Mouse (Mus musculus): ENCODE data around the gene Stk11. TPM values are rescaled to one million over a fixed set of nuclear protein-coding genes. Genes with fewer than 3 reads are reported as not detected.

Gene Stk11
- polyA plus RNA-seq, 1 experiment from 2014 or later: 20.5 TPM

DNA sequence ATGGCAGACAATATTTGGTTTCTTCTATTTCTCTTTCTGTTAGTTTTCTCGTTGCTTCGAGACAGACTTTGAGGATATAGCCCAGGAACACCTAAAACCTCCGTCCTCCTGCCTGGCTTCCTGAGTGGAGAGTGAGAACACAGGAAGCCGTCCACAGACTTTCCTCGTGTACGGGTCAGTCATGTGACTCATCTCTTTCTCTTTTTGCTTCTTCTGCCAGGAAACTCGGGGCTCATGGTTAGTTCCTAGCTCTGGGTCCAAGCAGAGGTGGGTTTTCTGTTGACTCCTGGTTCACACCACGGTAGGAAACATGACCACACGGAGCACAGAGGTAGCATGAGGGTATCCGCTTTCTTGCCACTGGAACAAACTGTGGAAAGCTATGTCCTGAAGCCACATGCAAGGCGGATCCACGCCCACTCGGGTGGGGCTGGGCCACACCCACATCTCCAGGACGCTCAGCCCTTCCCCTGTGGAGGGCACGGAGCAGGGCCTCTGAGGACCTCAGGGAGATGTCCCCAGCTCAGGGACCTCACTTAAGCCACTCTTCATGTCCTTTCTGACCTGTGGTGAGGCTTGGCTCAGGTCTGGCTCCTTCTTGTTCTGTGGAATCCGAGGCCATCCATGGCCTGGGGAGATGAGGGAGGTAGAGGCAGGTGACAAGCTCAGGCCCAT, 35.1 kb upstream of the Stk11 start:
- Histone ChIP-seq H3K4me2 (no peak overlapping the region), H3K9me3 (no peaks in the 10 kb centered on the region), H3K9ac (no peak overlapping the region), H3K27ac (no peak overlapping the region), H3K27me3 (replicated peaks) (no peaks in the 10 kb centered on the region), H3K4me3 (no peak overlapping the region), H3K36me3 (replicated peaks) (peaks cover 6% of the 10 kb centered on the region; the same call in 1 of the 2 replicates), H3K4me1 (no peaks in the 10 kb centered on the region)
- no peak for ATAC-seq (replicated peaks)
- 84% methylated on average over 16 of the region's 16 CpGs for WGBS

DNA sequence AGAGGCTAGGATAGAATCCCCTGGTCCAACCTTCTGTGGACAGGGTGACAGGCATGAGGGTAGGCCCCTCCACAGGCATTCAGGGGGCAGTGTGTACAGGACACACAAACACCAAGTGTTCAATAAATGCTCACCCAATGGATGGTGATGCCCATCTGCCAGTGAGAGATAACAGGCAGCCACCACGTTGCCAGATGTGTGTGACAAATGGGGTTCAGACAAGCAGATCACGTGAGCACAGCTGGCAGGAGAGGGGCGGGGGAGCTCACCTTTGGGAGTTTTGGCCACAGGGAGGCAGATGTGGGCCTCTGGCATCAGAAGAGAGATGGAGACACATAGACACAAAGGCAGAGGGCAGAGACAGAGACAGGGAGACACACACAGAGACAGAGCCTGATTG, 34.5 kb upstream of the Stk11 start:
- WGBS: 87% methylated on average over 3 of the region's 3 CpGs
- Histone ChIP-seq H3K27ac (no peak overlapping the region), H3K4me1 (no peaks in the 10 kb centered on the region), H3K4me2 (no peak overlapping the region), H3K27me3 (replicated peaks) (no peaks in the 10 kb centered on the region), H3K9ac (no peak overlapping the region), H3K4me3 (no peak overlapping the region), H3K36me3 (replicated peaks) (peaks cover 6% of the 10 kb centered on the region; the same call in 1 of the 2 replicates), H3K9me3 (no peaks in the 10 kb centered on the region)
- ATAC-seq (replicated peaks): no peak

DNA sequence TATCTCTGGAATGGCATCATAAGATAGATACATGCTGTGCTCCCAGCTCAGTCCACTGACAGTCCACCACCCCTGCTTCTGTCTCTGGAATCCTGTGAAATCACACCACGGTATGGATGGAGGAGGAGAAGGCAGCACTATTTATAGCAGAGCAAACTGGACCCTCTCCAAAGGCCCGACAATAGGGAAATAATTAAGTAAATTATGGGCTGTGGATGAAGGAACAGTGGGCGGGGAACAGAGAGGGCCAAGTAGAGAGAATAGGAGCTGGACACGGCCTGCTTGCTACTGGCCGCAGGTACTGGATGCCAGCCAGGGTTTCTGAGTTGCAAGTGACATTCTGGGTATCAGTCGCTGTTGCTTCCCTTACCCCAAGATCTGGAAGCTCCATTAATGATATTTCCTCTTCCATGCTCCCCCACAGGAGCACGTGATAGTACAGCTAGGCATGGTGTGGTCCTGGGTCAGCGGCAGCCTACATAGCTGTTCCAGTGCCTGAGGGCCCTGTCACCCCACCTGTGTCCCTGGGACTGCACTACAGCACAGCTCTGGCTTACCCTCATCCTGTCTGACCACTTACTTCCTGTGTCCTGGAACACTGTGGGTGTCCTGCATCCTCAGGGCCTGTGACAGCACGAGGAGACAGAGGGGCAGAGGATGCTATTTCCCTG, 30.7 kb upstream of the Stk11 start:
- WGBS: 78% methylated on average over 9 of the region's 9 CpGs

DNA sequence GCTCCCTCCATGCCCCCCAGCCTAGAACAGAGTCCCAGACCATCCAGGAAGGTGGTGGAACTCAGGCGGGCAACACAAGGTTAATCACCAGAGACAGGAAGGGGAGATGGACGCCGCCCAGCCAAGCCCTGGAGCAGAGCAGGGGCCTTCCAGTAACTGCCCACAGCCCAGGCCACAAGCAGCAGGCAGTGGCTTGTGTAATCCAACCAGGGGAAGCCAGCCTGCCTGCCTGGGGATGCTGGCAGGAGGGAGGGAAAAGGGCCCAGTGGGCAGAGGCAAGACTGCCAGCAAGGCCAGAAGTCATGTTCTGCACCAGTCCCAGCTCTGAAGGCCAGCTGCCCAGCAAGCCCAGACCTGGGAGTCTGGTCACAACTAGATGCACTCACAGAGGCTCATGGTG, 28.8 kb upstream of the Stk11 start:
- no peaks in the 10 kb centered on the region for H3K9me3 ChIP-seq
- H3K4me3 ChIP-seq: no peak overlapping the region
- H3K27ac ChIP-seq: no peak overlapping the region
- no peak overlapping the region for H3K4me2 ChIP-seq
- H3K9ac ChIP-seq: no peak overlapping the region
- ATAC-seq (replicated peaks): no peak
- WGBS: 86% methylated on average over 3 of the region's 3 CpGs
- no peaks in the 10 kb centered on the region for H3K4me1 ChIP-seq
- no peaks in the 10 kb centered on the region for H3K27me3 ChIP-seq (replicated peaks)
- peaks cover 3% of the 10 kb centered on the region; the same call in 1 of the 2 replicates for H3K36me3 ChIP-seq (replicated peaks)

More for the DNA sequence above, 30.7 kb upstream of the Stk11 start:
- Histone ChIP-seq H3K36me3 (replicated peaks) (peaks cover 6% of the 10 kb centered on the region; the same call in 1 of the 2 replicates), H3K4me3 (no peak overlapping the region), H3K9me3 (no peaks in the 10 kb centered on the region), H3K9ac (no peak overlapping the region), H3K4me1 (no peaks in the 10 kb centered on the region), H3K4me2 (no peak overlapping the region), H3K27ac (no peak overlapping the region), H3K27me3 (replicated peaks) (no peaks in the 10 kb centered on the region)
- no peak for ATAC-seq (replicated peaks)

DNA sequence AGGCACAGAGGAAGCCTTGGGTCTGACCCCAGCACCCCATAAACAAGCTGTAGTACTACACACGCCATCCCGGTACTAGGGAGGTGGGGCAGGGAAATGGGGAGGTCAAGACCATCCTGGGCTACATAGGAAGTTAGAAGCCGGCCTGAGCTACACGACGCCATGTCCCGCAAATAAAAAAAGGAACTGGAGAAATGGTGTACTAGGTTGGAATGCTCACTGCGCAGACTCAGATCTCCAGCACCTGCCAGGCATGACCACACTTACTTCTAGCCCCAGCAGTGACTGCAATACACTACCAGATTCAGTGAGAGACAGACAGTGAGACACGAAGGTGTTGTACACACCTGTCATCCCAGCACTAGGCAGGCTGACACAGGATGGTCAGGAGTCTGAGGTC, 28.1 kb upstream of the Stk11 start:
- WGBS: 93% methylated on average over 8 of the region's 8 CpGs
- no peak for ATAC-seq (replicated peaks)

DNA sequence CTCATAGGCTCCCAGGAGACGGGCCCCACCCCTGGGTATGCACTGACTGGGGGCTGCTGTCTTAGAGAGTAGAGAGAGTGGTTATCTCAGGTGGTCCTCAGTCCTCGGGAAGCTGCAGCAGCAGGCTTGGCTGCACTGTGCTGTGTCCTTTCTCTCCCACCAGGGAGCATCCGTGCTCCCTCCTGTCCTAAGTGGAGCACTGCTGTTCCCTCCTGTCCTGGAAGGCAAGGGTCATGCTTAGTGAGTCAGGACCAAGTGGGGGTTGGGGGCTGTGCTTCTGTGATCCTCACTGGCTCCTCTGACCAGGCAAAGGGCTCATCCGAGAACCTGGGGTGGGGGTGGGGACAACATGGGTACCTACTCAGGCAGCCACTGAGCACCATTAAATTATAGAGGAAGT, 26.5 kb upstream of the Stk11 start:
- Histone ChIP-seq H3K4me3 (no peak overlapping the region), H3K4me2 (no peak overlapping the region), H3K27ac (no peak overlapping the region), H3K36me3 (replicated peaks) (no peaks in the 10 kb centered on the region; the same call in 1 of the 2 replicates), H3K9ac (no peak overlapping the region), H3K9me3 (no peaks in the 10 kb centered on the region), H3K27me3 (replicated peaks) (no peaks in the 10 kb centered on the region), H3K4me1 (no peaks in the 10 kb centered on the region)
- 51% methylated on average over 4 of the region's 4 CpGs for WGBS
- 0 out of 2 replicates have a peak, but pooled peaks have one; percentile 24 for ATAC-seq (replicated peaks)

More for the DNA sequence above, 28.1 kb upstream of the Stk11 start:
- Histone ChIP-seq H3K9ac (no peak overlapping the region), H3K4me3 (no peak overlapping the region), H3K9me3 (no peaks in the 10 kb centered on the region), H3K27me3 (replicated peaks) (no peaks in the 10 kb centered on the region), H3K27ac (no peak overlapping the region), H3K36me3 (replicated peaks) (peaks cover 3% of the 10 kb centered on the region; the same call in 1 of the 2 replicates), H3K4me2 (no peak overlapping the region), H3K4me1 (no peaks in the 10 kb centered on the region)

DNA sequence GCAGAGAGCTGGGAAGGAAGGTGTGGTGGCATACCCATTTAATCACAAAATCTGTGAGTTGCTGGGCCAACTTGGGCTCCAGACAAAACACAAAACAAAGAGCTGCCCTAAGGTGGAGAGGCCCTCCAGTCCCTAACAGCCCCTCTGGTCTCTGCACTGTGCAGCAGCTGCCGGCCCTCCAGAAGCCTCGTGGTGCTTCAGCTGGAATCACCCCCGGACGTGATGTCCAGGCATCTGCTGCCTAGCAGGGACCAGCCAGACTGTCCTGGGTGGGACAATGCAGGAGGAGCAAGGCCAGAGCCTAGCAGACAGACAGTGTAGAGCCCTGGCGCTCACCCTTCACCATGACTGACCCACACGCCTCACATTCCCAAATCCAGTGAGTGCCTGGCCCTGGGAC, 24.1 kb upstream of the Stk11 start:
- H3K36me3 ChIP-seq (replicated peaks): no peaks in the 10 kb centered on the region
- H3K4me2 ChIP-seq: no peak overlapping the region
- no peaks in the 10 kb centered on the region for H3K4me1 ChIP-seq
- H3K4me3 ChIP-seq: no peak overlapping the region
- H3K9me3 ChIP-seq: no peaks in the 10 kb centered on the region
- H3K27me3 ChIP-seq (replicated peaks): no peaks in the 10 kb centered on the region
- no peak overlapping the region for H3K27ac ChIP-seq
- ATAC-seq (replicated peaks): no peak
- WGBS: 93% methylated on average over 6 of the region's 6 CpGs
- H3K9ac ChIP-seq: no peak overlapping the region

DNA sequence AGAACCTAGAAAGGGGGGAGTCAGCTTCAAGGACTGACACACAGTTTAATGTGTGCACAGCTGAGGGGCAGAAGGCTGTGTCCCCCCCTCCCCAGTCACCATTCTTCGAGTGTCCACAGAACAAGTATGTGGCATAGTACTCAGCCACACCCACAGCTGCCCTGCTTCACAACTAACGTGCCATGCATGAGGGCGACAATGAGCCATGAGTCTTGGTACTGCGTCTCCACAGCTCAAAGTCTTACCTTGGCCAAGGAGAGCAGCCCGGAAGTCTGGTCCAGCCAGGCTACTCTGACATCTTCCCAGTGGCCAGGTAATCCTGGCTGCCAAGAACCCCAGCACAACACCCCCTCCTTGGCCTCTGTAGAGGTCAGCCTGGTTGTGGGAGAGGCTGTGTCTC, 22.9 kb upstream of the Stk11 start:
- H3K27me3 ChIP-seq (replicated peaks): no peaks in the 10 kb centered on the region
- no peaks in the 10 kb centered on the region for H3K9me3 ChIP-seq
- no peak for ATAC-seq (replicated peaks)
- no peak overlapping the region for H3K4me3 ChIP-seq
- no peak overlapping the region for H3K27ac ChIP-seq
- no peak overlapping the region for H3K9ac ChIP-seq
- WGBS: 86% methylated on average over 5 of the region's 5 CpGs
- no peaks in the 10 kb centered on the region for H3K36me3 ChIP-seq (replicated peaks)
- H3K4me2 ChIP-seq: no peak overlapping the region
- no peaks in the 10 kb centered on the region for H3K4me1 ChIP-seq

DNA sequence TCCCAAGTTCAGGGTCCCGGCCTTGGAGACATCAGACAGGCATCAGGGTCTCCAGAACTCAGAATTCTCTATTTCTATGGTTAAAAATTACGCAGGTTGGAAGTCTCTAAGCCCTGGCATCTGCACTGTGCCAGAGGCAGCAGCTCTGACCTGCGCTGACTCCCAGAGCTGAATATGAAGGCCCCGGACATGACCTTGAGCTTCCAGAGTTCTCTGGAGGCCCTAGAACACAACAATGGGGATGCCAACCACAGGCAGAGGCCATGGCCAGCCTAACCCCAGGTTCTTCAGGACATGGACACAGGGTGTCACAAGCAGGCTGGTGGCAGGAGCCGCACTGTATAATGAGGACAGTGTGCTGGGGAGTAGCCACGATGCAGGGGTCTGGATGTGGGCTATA, 21.5 kb upstream of the Stk11 start:
- 90% methylated on average over 6 of the region's 6 CpGs for WGBS
- Histone ChIP-seq H3K27ac (no peak overlapping the region), H3K4me1 (no peaks in the 10 kb centered on the region), H3K9ac (no peak overlapping the region), H3K4me3 (no peak overlapping the region), H3K9me3 (no peaks in the 10 kb centered on the region), H3K27me3 (replicated peaks) (no peaks in the 10 kb centered on the region), H3K36me3 (replicated peaks) (no peaks in the 10 kb centered on the region), H3K4me2 (no peak overlapping the region)
- no peak for ATAC-seq (replicated peaks)

DNA sequence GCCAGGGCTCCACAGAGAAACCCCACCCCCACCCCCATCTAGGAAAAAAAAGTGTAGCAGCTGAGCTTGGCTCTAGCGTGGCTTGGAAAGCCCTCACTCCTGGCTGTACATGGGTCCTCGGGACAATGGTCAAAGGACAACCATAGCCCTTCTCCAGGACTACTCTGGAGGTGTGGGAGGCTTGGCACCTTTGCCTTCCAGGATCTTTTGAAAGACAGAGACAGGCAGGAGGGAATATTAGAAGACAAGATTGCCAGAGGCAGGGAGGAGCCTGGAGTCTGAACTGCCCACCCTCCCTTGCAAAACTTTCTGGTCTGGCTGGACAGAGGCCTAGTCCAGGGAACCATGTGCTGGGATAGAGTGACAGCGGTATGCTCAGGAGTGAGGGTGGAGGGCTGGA, 20.9 kb upstream of the Stk11 start:
- Histone ChIP-seq H3K4me3 (no peak overlapping the region), H3K9ac (no peak overlapping the region), H3K4me1 (no peaks in the 10 kb centered on the region), H3K27ac (no peak overlapping the region), H3K9me3 (no peaks in the 10 kb centered on the region), H3K4me2 (no peak overlapping the region), H3K36me3 (replicated peaks) (no peaks in the 10 kb centered on the region), H3K27me3 (replicated peaks) (no peaks in the 10 kb centered on the region)
- 83% methylated on average over 3 of the region's 3 CpGs for WGBS
- ATAC-seq (replicated peaks): no peak

DNA sequence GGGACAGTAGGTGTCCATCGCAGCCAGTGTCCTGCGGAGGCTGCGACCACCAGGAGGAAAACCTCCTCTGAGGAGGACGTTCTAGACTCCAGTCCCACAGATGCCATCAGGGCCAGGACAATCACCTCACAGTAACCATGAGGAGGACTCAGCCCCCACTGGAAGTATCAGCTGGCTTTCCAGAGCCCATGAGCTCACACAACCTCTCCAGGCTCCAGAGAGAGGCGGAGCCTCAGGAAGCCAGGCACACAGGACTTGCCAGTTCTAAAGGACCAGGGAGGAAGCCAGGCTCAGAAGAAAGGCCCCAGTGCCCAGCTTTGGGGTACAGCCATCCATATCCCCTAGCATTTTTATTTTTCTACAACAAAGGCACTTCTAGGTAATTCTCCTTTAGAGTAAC, 20.1 kb upstream of the Stk11 start:
- peaks cover 4% of the 10 kb centered on the region; the same call in 1 of the 2 replicates for H3K4me1 ChIP-seq
- H3K27ac ChIP-seq: no peak overlapping the region
- H3K9me3 ChIP-seq: no peaks in the 10 kb centered on the region
- no peak overlapping the region for H3K9ac ChIP-seq
- ATAC-seq (replicated peaks): no peak
- WGBS: 90% methylated on average over 5 of the region's 5 CpGs
- no peaks in the 10 kb centered on the region for H3K27me3 ChIP-seq (replicated peaks)
- no peak overlapping the region for H3K4me3 ChIP-seq
- no peaks in the 10 kb centered on the region for H3K36me3 ChIP-seq (replicated peaks)
- no peak overlapping the region for H3K4me2 ChIP-seq

DNA sequence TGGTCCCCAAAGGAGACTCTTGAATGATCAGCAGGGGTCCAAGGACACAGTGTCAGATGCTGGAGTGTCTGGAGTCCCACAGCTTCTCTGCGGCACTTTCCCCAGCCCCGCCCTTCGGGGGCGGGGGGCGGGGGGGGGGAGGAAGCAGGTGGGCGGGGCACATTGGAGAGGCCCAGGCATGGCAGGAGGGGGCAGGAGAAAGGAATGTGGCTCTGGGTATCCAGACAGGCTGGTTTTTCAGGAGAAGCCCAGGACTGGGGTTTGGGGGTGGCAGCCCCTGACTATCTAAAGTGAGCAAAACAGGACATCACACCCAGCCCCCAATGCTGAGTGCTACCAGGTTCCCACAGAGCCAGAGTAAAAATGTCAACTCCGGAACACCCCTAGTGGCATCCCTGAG, 18.3 kb upstream of the Stk11 start:
- H3K4me1 ChIP-seq: peaks cover 18% of the 10 kb centered on the region
- H3K4me3 ChIP-seq: no peak overlapping the region
- H3K9ac ChIP-seq: no peak overlapping the region
- no peak overlapping the region for H3K4me2 ChIP-seq
- 25% methylated on average over 7 of the region's 7 CpGs for WGBS
- no peaks in the 10 kb centered on the region for H3K9me3 ChIP-seq
- no peak for ATAC-seq (replicated peaks)
- no peaks in the 10 kb centered on the region for H3K27me3 ChIP-seq (replicated peaks)
- H3K36me3 ChIP-seq (replicated peaks): no peaks in the 10 kb centered on the region
- H3K27ac ChIP-seq: no peak overlapping the region

DNA sequence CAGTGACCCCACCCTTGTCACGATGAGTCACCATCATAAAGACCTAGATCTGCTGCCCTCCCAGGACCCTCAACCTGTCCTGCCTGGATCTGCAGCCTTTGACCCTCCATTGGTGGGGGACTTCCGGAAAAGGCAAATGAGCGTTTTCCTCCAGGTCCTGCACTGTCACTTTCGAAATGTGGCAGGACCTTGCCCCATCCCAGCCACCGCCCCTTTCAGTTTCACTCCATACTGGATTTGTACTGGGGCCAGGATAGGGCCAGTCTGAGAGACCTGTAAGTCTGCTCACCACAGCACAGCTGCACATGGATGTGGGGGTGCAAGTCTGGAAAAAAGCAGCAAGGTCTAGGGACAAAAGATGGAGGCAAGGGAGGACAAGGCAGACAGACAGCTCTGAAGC, 17.0 kb upstream of the Stk11 start:
- 85% methylated on average over 5 of the region's 5 CpGs for WGBS
- Histone ChIP-seq H3K4me1 (peaks cover 23% of the 10 kb centered on the region), H3K9ac (no peak overlapping the region), H3K27ac (no peak overlapping the region), H3K9me3 (no peaks in the 10 kb centered on the region), H3K27me3 (replicated peaks) (no peaks in the 10 kb centered on the region), H3K36me3 (replicated peaks) (no peaks in the 10 kb centered on the region), H3K4me3 (no peak overlapping the region), H3K4me2 (no peak overlapping the region)
- no peak for ATAC-seq (replicated peaks)

Measured in midbrain, embryonic 15.5 days (tissue).